Mouse (Mus musculus) testis, adult 2 months (tissue): ENCODE data around the gene Eif4a3.

Experiments used
- CTCF ChIP-seq: fragments of 200-500 bp; IDR thresholded peaks from 2 replicates; pipeline ENCODE4 v1.5.1; 2012; ENCODE audit warnings: low read depth, mild to moderate bottlenecking, inconsistent platforms, low read length, moderate library complexity; ENCODE audit not compliant: control insufficient read depth, insufficient read depth, insufficient replicate concordance
- POLR2A ChIP-seq: fragments of 200-500 bp; IDR thresholded peaks from 2 replicates; pipeline ENCODE4 v1.6.1; 2012; ENCODE audit warnings: low read depth, mild to moderate bottlenecking, inconsistent platforms, low read length, moderate library complexity; ENCODE audit not compliant: control insufficient read depth

DNA sequence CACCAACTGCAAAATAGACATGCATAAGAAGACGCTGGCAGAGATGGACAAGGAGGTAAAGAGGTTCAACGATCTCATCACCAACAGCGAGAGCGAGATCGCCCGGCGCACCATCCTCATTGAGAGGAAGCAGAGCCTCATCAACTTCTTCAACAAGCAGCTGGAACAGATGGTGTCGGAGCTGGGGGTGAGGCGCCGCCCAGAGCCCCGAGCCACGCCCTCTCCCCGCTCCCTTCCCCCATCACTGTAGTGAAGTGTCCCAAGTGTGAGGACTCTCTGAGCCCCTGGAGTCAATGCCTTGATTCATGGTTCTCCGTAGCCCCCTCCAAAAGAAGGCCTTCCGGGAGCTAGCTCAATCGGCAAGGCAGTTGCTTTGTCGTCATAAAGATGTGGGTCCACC is 48.9 kb downstream of the Eif4a3 start:
- TF ChIP-seq CTCF: no peak
- TF ChIP-seq POLR2A: no peak
